Mouse (Mus musculus): Measurements from ENCODE around the gene Il9. TPM values are rescaled to one million over a fixed set of nuclear protein-coding genes. Genes with fewer than 3 reads are reported as not detected.

Gene Il9
- total RNA-seq, 1 experiment = not detected

- Histone ChIP-seq H3K9me3 (ENCODE audit: control insufficient read depth, insufficient read depth, low read depth, low read length) (no peaks in the 10 kb centered on the region), H3K36me3 (ENCODE audit: control insufficient read depth, insufficient read depth, low read length, poor library complexity, severe bottlenecking) (no peaks in the 10 kb centered on the region), H3K4me1 (ENCODE audit: control insufficient read depth in 2 of 2, insufficient read depth in 2 of 2, low read length in 2 of 2, poor library complexity in 1 of 2) (no peaks in the 10 kb centered on the region), H3K4me3 (ENCODE audit: insufficient read depth in 1 of 2, low read depth in 1 of 2, low read length in 2 of 2, poor library complexity in 1 of 2, severe bottlenecking in 1 of 2) (no peak overlapping the region), H3K27ac (ENCODE audit: insufficient read depth, low read depth, low read length, poor library complexity, severe bottlenecking) (no peak overlapping the region), H3K9ac (ENCODE audit: insufficient read depth, low read depth, low read length, poor library complexity, severe bottlenecking) (no peak overlapping the region)
- in situ Hi-C loops (cut with MboI; ENCODE audit: low sequenced_read_pairs in 2 of 2, unreplicated experiment in 2 of 2) = loop anchor here in 1 of 2 experiments (25.0 kb wide), 1 partner anchor 786 kb away; no protein-coding TSS in a partner anchor
- no peak for DNase-seq (ENCODE audit: low read depth, low spot score)
- TF ChIP-seq MAFK (IDR thresholded peaks at IDR 0.05; ENCODE audit: insufficient read depth, low read depth, low read length) (no peak), ZC3H11A (IDR thresholded peaks at IDR 0.05; ENCODE audit: borderline replicate concordance, low read depth, low read length) (no peak), HCFC1 (IDR thresholded peaks at IDR 0.05; ENCODE audit: borderline replicate concordance, insufficient read depth, low read length) (no peak), CHD2 (IDR thresholded peaks at IDR 0.05; ENCODE audit: low read depth, low read length) (no peak), ZNF384 (IDR thresholded peaks at IDR 0.05; ENCODE audit: low read depth, low read length) (no peak)
These were observed 5.3 kb downstream of the Il9 start for GRCm38 (mm10) chr13:56476790-56477189.

GRCm38 (mm10) chr13:56475363-56475762 is 6.7 kb downstream of the Il9 start:
- Histone ChIP-seq H3K4me1 (ENCODE audit: control insufficient read depth in 2 of 2, insufficient read depth in 2 of 2, low read length in 2 of 2, poor library complexity in 1 of 2) (no peaks in the 10 kb centered on the region), H3K9ac (ENCODE audit: insufficient read depth, low read depth, low read length, poor library complexity, severe bottlenecking) (no peak overlapping the region), H3K27ac (ENCODE audit: insufficient read depth, low read depth, low read length, poor library complexity, severe bottlenecking) (no peak overlapping the region), H3K36me3 (ENCODE audit: control insufficient read depth, insufficient read depth, low read length, poor library complexity, severe bottlenecking) (no peaks in the 10 kb centered on the region), H3K4me3 (ENCODE audit: insufficient read depth in 1 of 2, low read depth in 1 of 2, low read length in 2 of 2, poor library complexity in 1 of 2, severe bottlenecking in 1 of 2) (no peak overlapping the region), H3K9me3 (ENCODE audit: control insufficient read depth, insufficient read depth, low read depth, low read length) (no peaks in the 10 kb centered on the region)
- in situ Hi-C loops (cut with MboI; ENCODE audit: low sequenced_read_pairs in 2 of 2, unreplicated experiment in 2 of 2) = loop anchor here in 1 of 2 experiments (25.0 kb wide), 1 partner anchor 787 kb away; no protein-coding TSS in a partner anchor
- TF ChIP-seq HCFC1 (IDR thresholded peaks at IDR 0.05; ENCODE audit: borderline replicate concordance, insufficient read depth, low read length) = no peak
- no peak for TF ChIP-seq CHD2 (IDR thresholded peaks at IDR 0.05; ENCODE audit: low read depth, low read length)
- TF ChIP-seq ZC3H11A (IDR thresholded peaks at IDR 0.05; ENCODE audit: borderline replicate concordance, low read depth, low read length) = peak; percentile 95
- DNase-seq (ENCODE audit: low read depth, low spot score) = peak; percentile 34

GRCm38 (mm10) chr13:56472661-56473060 is 9.4 kb downstream of the Il9 start:
- in situ Hi-C loops (cut with MboI; ENCODE audit: low sequenced_read_pairs in 2 of 2, unreplicated experiment in 2 of 2) = no loop called here
- H3K4me3 ChIP-seq (ENCODE audit: insufficient read depth in 1 of 2, low read depth in 1 of 2, low read length in 2 of 2, poor library complexity in 1 of 2, severe bottlenecking in 1 of 2) = no peak overlapping the region
- H3K9me3 ChIP-seq (ENCODE audit: control insufficient read depth, insufficient read depth, low read depth, low read length) = no peaks in the 10 kb centered on the region
- no peak overlapping the region for H3K9ac ChIP-seq (ENCODE audit: insufficient read depth, low read depth, low read length, poor library complexity, severe bottlenecking)
- no peaks in the 10 kb centered on the region for H3K36me3 ChIP-seq (ENCODE audit: control insufficient read depth, insufficient read depth, low read length, poor library complexity, severe bottlenecking)
- no peak overlapping the region for H3K27ac ChIP-seq (ENCODE audit: insufficient read depth, low read depth, low read length, poor library complexity, severe bottlenecking)
- H3K4me1 ChIP-seq (ENCODE audit: control insufficient read depth in 2 of 2, insufficient read depth in 2 of 2, low read length in 2 of 2, poor library complexity in 1 of 2) = no peaks in the 10 kb centered on the region
- DNase-seq (ENCODE audit: low read depth, low spot score) = no peak
- no peak for TF ChIP-seq HCFC1 (IDR thresholded peaks at IDR 0.05; ENCODE audit: borderline replicate concordance, insufficient read depth, low read length)
- TF ChIP-seq ZC3H11A (IDR thresholded peaks at IDR 0.05; ENCODE audit: borderline replicate concordance, low read depth, low read length) = no peak
- no peak for TF ChIP-seq ZNF384 (IDR thresholded peaks at IDR 0.05; ENCODE audit: low read depth, low read length)
- TF ChIP-seq CHD2 (IDR thresholded peaks at IDR 0.05; ENCODE audit: low read depth, low read length) = no peak
- TF ChIP-seq MAFK (IDR thresholded peaks at IDR 0.05; ENCODE audit: insufficient read depth, low read depth, low read length) = no peak

GRCm38 (mm10) chr13:56471951-56472350 is 10.1 kb downstream of the Il9 start:
- no peak for DNase-seq (ENCODE audit: low read depth, low spot score)
- in situ Hi-C loops (cut with MboI; ENCODE audit: low sequenced_read_pairs in 2 of 2, unreplicated experiment in 2 of 2) = no loop called here
- Histone ChIP-seq H3K27ac (ENCODE audit: insufficient read depth, low read depth, low read length, poor library complexity, severe bottlenecking) (no peak overlapping the region), H3K4me3 (ENCODE audit: insufficient read depth in 1 of 2, low read depth in 1 of 2, low read length in 2 of 2, poor library complexity in 1 of 2, severe bottlenecking in 1 of 2) (no peak overlapping the region), H3K4me1 (ENCODE audit: control insufficient read depth in 2 of 2, insufficient read depth in 2 of 2, low read length in 2 of 2, poor library complexity in 1 of 2) (no peaks in the 10 kb centered on the region), H3K9me3 (ENCODE audit: control insufficient read depth, insufficient read depth, low read depth, low read length) (no peaks in the 10 kb centered on the region), H3K9ac (ENCODE audit: insufficient read depth, low read depth, low read length, poor library complexity, severe bottlenecking) (no peak overlapping the region), H3K36me3 (ENCODE audit: control insufficient read depth, insufficient read depth, low read length, poor library complexity, severe bottlenecking) (no peaks in the 10 kb centered on the region)
- TF ChIP-seq CHD2 (IDR thresholded peaks at IDR 0.05; ENCODE audit: low read depth, low read length) (no peak), MAFK (IDR thresholded peaks at IDR 0.05; ENCODE audit: insufficient read depth, low read depth, low read length) (no peak), ZC3H11A (IDR thresholded peaks at IDR 0.05; ENCODE audit: borderline replicate concordance, low read depth, low read length) (no peak), HCFC1 (IDR thresholded peaks at IDR 0.05; ENCODE audit: borderline replicate concordance, insufficient read depth, low read length) (no peak), ZNF384 (IDR thresholded peaks at IDR 0.05; ENCODE audit: low read depth, low read length) (no peak)

GRCm38 (mm10) chr13:56471211-56471610 is 10.8 kb downstream of the Il9 start:
- Histone ChIP-seq H3K9me3 (ENCODE audit: control insufficient read depth, insufficient read depth, low read depth, low read length) (no peaks in the 10 kb centered on the region), H3K36me3 (ENCODE audit: control insufficient read depth, insufficient read depth, low read length, poor library complexity, severe bottlenecking) (no peaks in the 10 kb centered on the region), H3K4me1 (ENCODE audit: control insufficient read depth in 2 of 2, insufficient read depth in 2 of 2, low read length in 2 of 2, poor library complexity in 1 of 2) (no peaks in the 10 kb centered on the region), H3K27ac (ENCODE audit: insufficient read depth, low read depth, low read length, poor library complexity, severe bottlenecking) (no peak overlapping the region), H3K4me3 (ENCODE audit: insufficient read depth in 1 of 2, low read depth in 1 of 2, low read length in 2 of 2, poor library complexity in 1 of 2, severe bottlenecking in 1 of 2) (no peak overlapping the region), H3K9ac (ENCODE audit: insufficient read depth, low read depth, low read length, poor library complexity, severe bottlenecking) (no peak overlapping the region)
- no peak for TF ChIP-seq MAFK (IDR thresholded peaks at IDR 0.05; ENCODE audit: insufficient read depth, low read depth, low read length)
- no peak for TF ChIP-seq CHD2 (IDR thresholded peaks at IDR 0.05; ENCODE audit: low read depth, low read length)
- no peak for TF ChIP-seq HCFC1 (IDR thresholded peaks at IDR 0.05; ENCODE audit: borderline replicate concordance, insufficient read depth, low read length)
- TF ChIP-seq ZNF384 (IDR thresholded peaks at IDR 0.05; ENCODE audit: low read depth, low read length) = no peak
- TF ChIP-seq ZC3H11A (IDR thresholded peaks at IDR 0.05; ENCODE audit: borderline replicate concordance, low read depth, low read length) = no peak
- in situ Hi-C loops (cut with MboI; ENCODE audit: low sequenced_read_pairs in 2 of 2, unreplicated experiment in 2 of 2) = no loop called here
- DNase-seq (ENCODE audit: low read depth, low spot score) = no peak

All from ES-E14 (cell line).